Mouse (Mus musculus): ENCODE data around the gene Cdiptos.

Cdiptos gene

DNA sequence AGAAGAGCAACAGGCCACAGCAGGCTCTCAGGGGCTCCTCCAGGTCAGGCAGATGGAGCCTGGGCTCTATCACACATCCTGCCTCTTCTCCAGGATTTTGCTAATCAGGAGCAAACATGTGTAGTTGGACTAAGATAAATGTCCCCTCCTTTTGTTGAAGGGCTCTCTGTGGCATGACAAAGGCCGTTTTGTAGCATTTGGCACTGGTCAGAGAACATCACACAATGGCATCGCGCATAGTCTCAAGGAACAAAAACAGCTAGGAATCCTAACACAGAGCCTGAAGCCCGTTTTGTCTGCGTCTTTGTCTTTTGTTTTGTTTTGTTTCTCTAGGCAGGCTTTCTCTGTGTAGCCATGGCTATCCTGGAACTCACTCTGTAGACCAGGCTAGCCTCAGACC lies 51.9 kb downstream of the Cdiptos start:
- DNase-seq (ENCODE audit: low spot score) = peak; percentile 42

DNA sequence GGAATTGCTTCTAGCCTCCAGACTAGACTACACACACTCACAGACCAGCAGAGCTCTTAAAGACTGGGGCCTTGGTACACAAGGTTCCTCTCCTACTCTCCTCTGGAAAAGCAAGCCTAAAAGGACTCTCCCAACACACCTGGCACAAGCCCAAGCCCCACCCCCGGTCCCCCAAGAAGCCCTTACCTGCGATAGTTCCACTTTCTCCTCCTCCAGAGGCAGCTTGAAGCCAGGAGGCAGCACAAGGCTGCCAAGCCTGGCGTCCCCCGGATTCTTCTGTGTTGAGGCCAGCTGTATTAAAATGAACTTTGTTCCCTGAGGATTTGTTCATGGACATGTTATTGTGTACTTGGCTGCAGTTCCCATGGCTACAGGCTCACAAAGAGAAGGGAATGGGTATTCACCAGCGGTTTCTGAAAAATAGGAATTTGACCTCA lies 53.3 kb downstream of the Cdiptos start, which contains the start of gene Tmem219:
Gene Tmem219, minus strand, starts transcription at position 294 of the 437 bp plus-strand sequence.
- DNase-seq (ENCODE audit: low spot score) = peak; percentile 51

All from embryo, embryonic 10 days (tissue).